Mouse (Mus musculus) intestine, embryonic 16.5 days (tissue): ENCODE measurements at regions not wholly inside any gene's neighbourhood (a gene's known extent, or its start where the extent isn't known, plus 50 kb on each side); places are given as distances from the start of the nearest gene placed in this dataset.

Experiments
- ATAC-seq: fragments of 200-750 bp; cut with Nextera tagmentation; 2 replicates; pipeline ENCODE4 v1.8.0; 2017; ENCODE audit warnings: moderate TSS enrichment, moderate library complexity
- H3K27ac ChIP-seq: fragments of 300-500 bp; sonication (generic); 2 replicates; pipeline ENCODE4 v1.5.1; 2014; ENCODE audit warnings: mild to moderate bottlenecking, low read length
- H3K27me3 ChIP-seq: fragments of 300-500 bp; sonication (generic); replicated peaks from 2 replicates; pipeline ENCODE4 v1.6.1; 2014; ENCODE audit warnings: low read length, control low read depth, mixed read lengths; ENCODE audit not compliant: control insufficient read depth, insufficient read depth
- H3K36me3 ChIP-seq: fragments of 300-500 bp; sonication (generic); 2 replicates; pipeline ENCODE4 v1.6.1; 2014; ENCODE audit warnings: low read length, control low read depth; ENCODE audit not compliant: control insufficient read depth, insufficient read depth
- H3K4me1 ChIP-seq: fragments of 300-500 bp; sonication (generic); 2 replicates; pipeline ENCODE4 v1.6.1; 2014; ENCODE audit warnings: low read length, control low read depth, mixed read lengths; ENCODE audit not compliant: control insufficient read depth, insufficient read depth
- H3K4me2 ChIP-seq: fragments of 300-500 bp; sonication (generic); 2 replicates; pipeline ENCODE4 v1.6.1; 2014; ENCODE audit warnings: low read depth, low read length, control low read depth
- H3K4me3 ChIP-seq: fragments of 300-500 bp; sonication (generic); 2 replicates; pipeline ENCODE4 v1.5.1; 2014; ENCODE audit warnings: mild to moderate bottlenecking, low read length
- H3K9ac ChIP-seq: fragments of 300-500 bp; sonication (generic); 2 replicates; pipeline ENCODE4 v1.6.1; 2014; ENCODE audit warnings: low read depth, low read length
- H3K9me3 ChIP-seq: fragments of 300-500 bp; sonication (generic); 2 replicates; pipeline ENCODE4 v1.6.1; 2016; ENCODE audit warnings: low read length, control low read depth; ENCODE audit not compliant: control insufficient read depth
- WGBS: fragments of 180-500 bp; shearing (Covaris S2); extraction: QIAGEN DNeasy Blood & Tissue Kit; methylation state at CpG from one replicate; pipeline ENCODE4 v1.1.7; 2014; 5-methylcytosine and 5-hydroxymethylcytosine counted together

GRCm38 (mm10) chr3:52605261-52605771, 337.2 kb downstream of the Foxo1 start:
- H3K9me3 ChIP-seq = no peaks in the 10 kb centered on the region
- no peaks in the 10 kb centered on the region for H3K4me1 ChIP-seq
- no peaks in the 10 kb centered on the region for H3K36me3 ChIP-seq
- no peak overlapping the region for H3K4me3 ChIP-seq
- no peak overlapping the region for H3K27ac ChIP-seq
- ATAC-seq = no peak
- no peak overlapping the region for H3K9ac ChIP-seq
- no peak overlapping the region for H3K4me2 ChIP-seq
- H3K27me3 ChIP-seq = no peaks in the 10 kb centered on the region
- WGBS = 74% methylated on average over 6 of the region's 6 CpGs

GRCm38 (mm10) chr3:52603244-52603704, 335.1 kb downstream of the Foxo1 start:
- no peaks in the 10 kb centered on the region for H3K36me3 ChIP-seq
- no peak overlapping the region for H3K9ac ChIP-seq
- H3K4me2 ChIP-seq = no peak overlapping the region
- H3K4me1 ChIP-seq = no peaks in the 10 kb centered on the region
- no peak overlapping the region for H3K27ac ChIP-seq
- WGBS = 67% methylated on average over 8 of the region's 8 CpGs
- no peak overlapping the region for H3K4me3 ChIP-seq
- H3K27me3 ChIP-seq = no peaks in the 10 kb centered on the region
- H3K9me3 ChIP-seq = no peaks in the 10 kb centered on the region
- no peak for ATAC-seq

DNA sequence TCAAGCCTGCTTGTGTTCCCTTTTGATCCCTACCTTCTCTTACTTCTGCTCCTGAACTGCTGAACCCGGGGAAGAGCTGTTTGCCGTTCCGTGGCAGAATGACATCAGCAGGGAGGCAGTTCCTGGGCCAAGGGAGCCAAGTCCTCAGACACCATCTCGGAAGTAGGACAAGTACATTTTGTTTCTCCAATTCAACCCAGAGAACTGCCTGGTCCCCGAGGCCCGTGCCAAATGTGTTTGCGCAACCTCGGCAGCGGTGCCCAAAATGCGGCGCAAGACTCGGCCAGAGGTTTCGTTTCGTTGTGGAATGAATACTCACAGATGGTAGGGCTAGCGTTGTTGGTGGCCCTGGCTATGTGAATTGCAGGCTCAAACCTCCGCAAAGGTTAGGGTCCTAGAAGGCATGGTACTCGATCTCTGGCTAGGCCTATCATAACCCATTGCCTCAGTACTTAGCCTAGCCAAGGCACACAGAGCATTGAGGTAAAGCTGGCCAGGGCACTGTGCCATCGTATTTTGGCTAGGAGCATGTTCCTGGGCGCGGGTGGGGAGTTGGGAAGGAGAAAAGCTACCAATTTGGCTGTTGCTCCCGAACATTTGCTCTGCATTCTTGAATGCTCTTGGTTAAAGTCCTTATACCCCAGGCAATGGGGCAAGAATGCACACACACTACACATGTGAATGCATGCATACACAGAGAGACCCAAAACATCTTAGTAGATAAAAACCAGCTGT, 333.0 kb downstream of the Foxo1 start:
- Histone ChIP-seq H3K4me1 (no peaks in the 10 kb centered on the region), H3K4me3 (no peak overlapping the region), H3K27ac (no peak overlapping the region), H3K9me3 (no peaks in the 10 kb centered on the region), H3K9ac (no peak overlapping the region), H3K36me3 (no peaks in the 10 kb centered on the region), H3K27me3 (no peaks in the 10 kb centered on the region), H3K4me2 (no peak overlapping the region)
- 87% methylated on average over 21 of the region's 21 CpGs for WGBS
- no peak for ATAC-seq

DNA sequence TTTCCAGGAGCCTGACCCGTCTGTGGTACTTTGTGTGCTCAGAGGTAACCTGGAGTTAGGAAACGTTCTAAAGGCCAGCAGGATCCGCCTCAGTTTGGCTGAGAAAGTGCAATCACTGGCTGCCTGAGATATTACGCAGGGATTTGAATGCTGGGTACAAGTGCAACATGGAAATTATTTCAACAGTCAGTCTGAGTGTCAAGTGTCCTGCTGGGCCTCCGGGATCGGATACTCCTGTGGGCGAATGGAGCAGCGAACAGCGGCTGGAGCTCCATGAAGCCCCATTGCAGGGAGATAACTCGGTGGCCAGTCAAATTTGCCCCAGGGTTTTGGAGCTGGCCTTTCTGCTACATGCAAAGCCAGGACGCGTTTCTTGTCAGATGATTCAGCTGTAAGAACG, 332.4 kb downstream of the Foxo1 start:
- Histone ChIP-seq H3K27ac (no peak overlapping the region), H3K27me3 (no peaks in the 10 kb centered on the region), H3K4me3 (no peak overlapping the region), H3K4me1 (no peaks in the 10 kb centered on the region), H3K36me3 (no peaks in the 10 kb centered on the region), H3K9ac (no peak overlapping the region), H3K9me3 (no peaks in the 10 kb centered on the region), H3K4me2 (no peak overlapping the region)
- WGBS = 88% methylated on average over 13 of the region's 13 CpGs
- ATAC-seq = no peak

GRCm38 (mm10) chr3:52600146-52600545, 332.0 kb downstream of the Foxo1 start:
- Histone ChIP-seq H3K4me3 (no peak overlapping the region), H3K4me2 (no peak overlapping the region), H3K9ac (no peak overlapping the region), H3K27ac (no peak overlapping the region), H3K36me3 (no peaks in the 10 kb centered on the region), H3K4me1 (no peaks in the 10 kb centered on the region), H3K9me3 (no peaks in the 10 kb centered on the region), H3K27me3 (no peaks in the 10 kb centered on the region)
- no peak for ATAC-seq
- 92% methylated on average over 4 of the region's 4 CpGs for WGBS

- Histone ChIP-seq H3K9ac (no peak overlapping the region), H3K36me3 (no peaks in the 10 kb centered on the region), H3K4me3 (no peak overlapping the region), H3K4me1 (no peaks in the 10 kb centered on the region), H3K4me2 (no peak overlapping the region), H3K27ac (no peak overlapping the region), H3K9me3 (no peaks in the 10 kb centered on the region), H3K27me3 (no peaks in the 10 kb centered on the region)
- 80% methylated on average over 4 of the region's 4 CpGs for WGBS
- no peak for ATAC-seq
Observed at GRCm38 (mm10) chr3:52586418-52586817, 318.3 kb downstream of the Foxo1 start.

- 74% methylated on average over 3 of the region's 3 CpGs for WGBS
- Histone ChIP-seq H3K27ac (no peak overlapping the region), H3K4me3 (no peak overlapping the region), H3K4me2 (no peak overlapping the region), H3K4me1 (no peaks in the 10 kb centered on the region), H3K36me3 (no peaks in the 10 kb centered on the region), H3K9ac (no peak overlapping the region), H3K27me3 (no peaks in the 10 kb centered on the region), H3K9me3 (no peaks in the 10 kb centered on the region)
- ATAC-seq = no peak
Observed at GRCm38 (mm10) chr3:52579917-52580316, 311.8 kb downstream of the Foxo1 start.

DNA sequence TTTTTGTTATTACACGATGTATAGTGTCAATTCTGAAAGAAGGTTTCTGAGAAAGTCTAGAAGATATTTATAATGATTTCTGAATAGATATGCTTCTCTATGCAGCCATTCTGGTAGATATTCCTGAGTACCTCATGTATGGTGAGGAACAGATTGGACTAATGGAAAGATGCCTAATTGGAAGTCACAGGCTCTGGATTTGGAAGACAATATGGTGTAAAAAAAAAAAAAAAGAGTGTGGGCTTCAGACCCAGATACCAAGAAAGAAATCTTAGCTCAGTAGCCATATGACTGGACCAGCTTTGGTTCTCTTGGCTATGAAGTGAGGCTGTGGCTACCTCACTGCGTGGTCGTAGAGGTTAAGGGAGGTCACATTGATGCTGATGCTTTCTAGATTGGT, 311.0 kb downstream of the Foxo1 start:
- 93% methylated on average over 3 of the region's 3 CpGs for WGBS
- Histone ChIP-seq H3K9ac (no peak overlapping the region), H3K4me2 (no peak overlapping the region), H3K27ac (no peak overlapping the region), H3K9me3 (no peaks in the 10 kb centered on the region), H3K27me3 (no peaks in the 10 kb centered on the region), H3K36me3 (no peaks in the 10 kb centered on the region), H3K4me3 (no peak overlapping the region), H3K4me1 (no peaks in the 10 kb centered on the region)
- ATAC-seq = no peak

GRCm38 (mm10) chr3:52576703-52577244, 308.6 kb downstream of the Foxo1 start:
- 68% methylated on average over 6 of the region's 6 CpGs for WGBS
- Histone ChIP-seq H3K9me3 (no peaks in the 10 kb centered on the region), H3K4me3 (no peak overlapping the region), H3K27ac (no peak overlapping the region), H3K36me3 (no peaks in the 10 kb centered on the region), H3K4me1 (no peaks in the 10 kb centered on the region), H3K4me2 (no peak overlapping the region), H3K9ac (no peak overlapping the region), H3K27me3 (no peaks in the 10 kb centered on the region)
- ATAC-seq = no peak
